Mouse (Mus musculus): Measurements from ENCODE around the gene Matn1.

The Matn1 gene

DNA sequence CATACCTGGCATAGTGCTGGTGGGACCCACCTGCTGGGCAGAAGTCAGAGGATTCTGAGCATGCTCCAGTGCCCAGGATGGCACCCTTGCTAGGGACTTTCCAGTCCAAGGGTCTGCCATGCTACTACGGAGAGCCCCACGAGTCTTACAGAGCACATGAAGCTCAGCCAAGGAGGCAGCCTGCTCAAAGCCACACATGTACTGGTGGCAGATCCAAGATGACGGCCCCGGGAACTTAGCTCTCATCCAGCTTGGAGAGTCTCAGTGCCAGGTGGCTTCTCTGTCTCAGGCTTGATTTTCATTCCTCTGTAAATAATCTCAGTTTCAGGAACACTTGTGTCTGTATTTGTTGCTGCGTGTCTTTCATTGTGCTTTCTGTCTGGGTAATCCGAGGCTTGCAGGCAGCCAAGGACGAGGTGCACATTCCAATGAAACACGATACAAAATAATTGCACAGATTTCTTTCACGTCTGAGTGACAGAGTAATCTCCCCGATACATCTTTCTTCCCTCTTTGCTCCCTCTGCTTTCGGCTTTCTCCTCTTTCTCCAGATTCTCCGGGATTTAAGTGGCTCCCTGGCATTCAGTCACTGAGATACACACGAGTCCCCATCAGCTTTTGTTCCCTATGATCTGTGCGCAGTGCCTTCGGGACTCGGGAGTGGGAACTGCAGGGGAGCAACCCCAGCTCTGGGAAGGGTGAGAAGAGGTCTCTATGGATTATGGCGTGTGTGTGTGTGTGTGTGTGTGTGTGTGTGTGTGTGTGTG lies 40.4 kb downstream of the Matn1 start:
- no peak for DNase-seq (ENCODE audit: low spot score in 2 of 2)

DNA sequence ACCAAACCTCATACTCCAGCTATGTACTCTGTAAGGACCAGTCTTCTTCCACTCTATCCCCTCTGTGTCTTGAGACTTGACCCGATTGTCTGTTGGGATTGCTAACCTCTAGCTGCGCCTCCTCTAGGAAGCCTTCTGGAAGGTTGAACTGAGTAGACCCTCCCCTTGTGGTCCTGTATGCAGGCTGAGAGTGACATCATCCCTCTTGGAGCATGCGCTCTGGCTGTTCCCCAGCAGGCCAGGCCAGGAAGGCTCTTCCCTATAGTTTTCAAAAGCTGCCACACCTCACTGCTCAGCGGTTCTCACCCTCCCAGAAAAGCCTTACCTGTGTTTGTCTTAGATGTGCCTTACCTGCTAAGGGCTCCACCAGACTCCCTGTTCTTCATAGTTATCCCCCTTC lies 42.9 kb downstream of the Matn1 start:
- no peak for DNase-seq (ENCODE audit: low spot score in 2 of 2)

DNA sequence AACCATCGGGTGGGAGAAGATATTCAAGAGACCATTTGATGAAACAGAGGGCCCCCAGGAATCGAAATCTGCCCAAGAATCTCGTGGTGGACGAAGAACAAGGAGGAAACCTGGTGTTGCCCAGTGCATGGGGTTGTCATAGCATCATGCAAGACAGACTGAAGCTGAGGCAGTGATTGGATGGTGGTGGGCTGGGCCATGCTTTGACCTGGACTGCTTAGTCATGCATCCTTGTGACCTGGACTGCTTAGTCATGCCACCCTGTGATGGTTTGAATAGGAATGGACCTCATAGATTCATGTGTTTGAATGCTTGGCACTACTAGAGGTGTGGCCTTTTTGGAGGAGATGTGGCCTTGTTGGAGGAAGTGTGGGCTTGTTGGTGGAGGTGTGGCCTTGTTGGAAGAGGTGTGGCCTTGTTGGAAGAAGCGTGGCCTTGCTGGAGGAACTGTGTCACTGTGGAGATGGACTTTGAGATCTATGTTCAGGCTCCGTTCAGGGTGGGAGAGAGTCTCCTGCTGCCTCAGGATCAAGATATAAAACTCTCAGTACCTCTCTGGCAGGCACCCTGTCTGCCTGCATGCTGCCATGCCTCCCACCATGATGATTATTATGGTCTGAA lies 44.1 kb downstream of the Matn1 start:
- no peak for DNase-seq (ENCODE audit: low spot score in 2 of 2)

DNA sequence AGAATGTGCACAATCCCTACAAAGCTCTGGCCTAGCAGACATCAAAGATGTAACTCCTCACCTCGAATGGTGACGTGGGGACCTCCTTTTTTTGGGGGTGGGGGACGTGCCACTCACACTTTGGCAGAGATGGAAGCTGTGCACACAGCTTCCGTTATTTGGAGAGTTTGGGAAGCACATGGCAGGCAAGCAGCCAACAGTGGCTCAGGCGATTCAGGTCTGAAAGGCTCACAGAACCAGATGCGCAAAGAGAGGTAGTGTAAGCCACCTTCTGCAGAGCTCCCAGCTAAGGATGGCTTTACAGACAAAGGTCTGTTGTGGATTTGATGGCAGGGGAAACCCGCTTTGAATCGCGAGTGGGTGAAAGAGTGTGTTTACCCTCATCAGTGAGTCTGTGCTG lies 45.0 kb downstream of the Matn1 start:
- DNase-seq (ENCODE audit: low spot score in 2 of 2): no peak

DNA sequence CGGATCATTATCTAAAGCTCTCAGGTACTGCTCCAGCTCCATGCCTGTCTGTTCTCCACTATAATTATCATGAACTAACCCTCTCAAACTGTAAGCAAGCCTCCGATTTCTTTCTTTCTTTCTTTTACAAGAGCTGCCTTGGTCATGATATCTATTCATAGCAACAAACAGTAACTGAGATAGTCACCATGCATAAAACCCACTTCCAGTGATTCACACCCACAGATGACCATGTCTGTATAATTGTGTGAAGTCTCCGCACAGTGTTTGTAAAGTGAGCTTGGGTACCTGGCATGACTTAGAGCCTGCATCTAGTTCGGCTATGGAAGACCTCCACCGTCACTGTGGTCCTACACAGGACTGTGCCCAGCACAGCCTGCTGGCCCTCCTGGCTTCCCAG lies 46.8 kb downstream of the Matn1 start:
- DNase-seq (ENCODE audit: low spot score in 2 of 2): no peak

DNA sequence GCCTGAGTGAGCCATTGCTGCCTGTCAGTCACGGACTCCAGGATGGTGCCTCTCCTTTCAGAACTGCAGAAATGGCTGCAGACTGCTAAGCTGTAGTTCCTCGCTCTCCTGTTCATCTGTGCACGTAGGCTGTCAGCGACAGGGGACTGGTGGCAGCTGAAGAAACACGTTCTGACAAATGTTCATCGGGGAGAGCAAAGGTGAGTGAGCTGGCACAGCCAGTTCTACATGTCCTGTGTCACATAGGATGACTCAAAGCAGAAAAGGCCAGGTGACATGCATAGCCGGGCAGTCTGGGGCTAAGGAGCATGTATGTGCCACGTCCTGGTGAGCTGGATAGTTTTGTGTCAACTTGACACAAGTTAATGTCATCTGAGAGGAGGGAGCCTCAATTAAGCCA lies 50.4 kb downstream of the Matn1 start:
- no peak for DNase-seq (ENCODE audit: low spot score in 2 of 2)

DNA sequence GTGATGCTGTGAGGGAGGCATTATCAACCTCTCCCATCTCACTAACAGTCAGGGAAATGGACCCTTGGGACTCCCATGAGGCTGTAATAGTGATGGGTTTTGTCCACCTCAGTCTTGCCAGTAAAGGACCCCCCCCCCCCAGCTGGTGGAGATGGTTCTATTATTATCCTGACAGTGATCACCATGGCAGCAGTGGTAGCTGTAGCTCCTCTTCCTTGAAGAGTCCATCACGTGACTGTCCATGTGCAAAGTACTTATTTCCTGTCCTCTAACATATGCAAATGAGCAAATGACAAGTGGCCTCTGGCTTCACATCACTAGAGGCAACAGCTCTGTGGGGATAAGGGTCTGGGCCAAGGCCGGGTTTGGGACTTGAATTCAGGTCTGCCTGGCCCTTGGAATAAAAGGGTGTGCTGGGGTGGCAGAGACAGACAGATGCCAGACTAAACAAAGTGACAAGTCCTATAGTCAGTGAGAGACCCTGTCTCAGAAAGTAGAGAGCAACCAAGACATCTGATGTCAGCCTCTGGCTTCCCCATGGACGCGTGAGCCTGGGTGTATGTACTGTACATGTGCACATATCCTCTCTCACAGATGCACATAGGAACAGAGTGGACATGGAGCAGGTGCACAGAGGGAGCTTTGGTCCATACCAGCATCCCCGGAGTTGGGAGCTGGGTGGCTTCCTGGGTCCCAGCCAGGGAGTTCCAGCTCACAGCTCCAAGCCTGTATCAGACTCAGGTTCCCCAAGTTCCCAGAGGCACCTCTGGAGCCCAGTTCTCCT lies 55.8 kb downstream of the Matn1 start:
- no peak for DNase-seq (ENCODE audit: low spot score in 2 of 2)

DNA sequence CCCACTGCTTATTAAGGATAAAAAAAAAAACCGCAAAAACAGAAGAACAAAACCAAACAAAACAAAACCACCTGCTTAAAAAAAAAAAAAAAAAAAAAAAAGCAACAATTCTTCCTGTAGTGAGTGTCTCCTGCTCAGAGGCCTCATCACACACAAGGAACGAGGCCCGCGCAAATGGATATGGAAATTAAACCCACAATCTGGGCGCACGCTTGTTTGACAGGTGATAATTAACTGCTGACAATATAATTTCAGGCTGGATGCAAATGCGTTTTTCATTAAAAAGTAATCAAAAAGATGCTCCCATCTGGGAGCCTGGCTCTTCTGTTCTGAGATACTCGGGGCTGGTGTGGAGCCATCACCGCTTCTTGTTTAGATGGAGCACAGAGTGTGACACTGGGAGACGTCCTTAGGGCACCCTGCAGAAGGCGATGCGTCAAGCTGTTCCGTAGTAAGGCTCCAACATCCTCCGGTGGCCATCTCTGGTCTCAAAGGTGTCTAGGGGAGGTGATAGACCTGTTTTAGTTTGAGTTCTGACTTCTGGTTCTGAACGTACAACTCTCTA lies 56.5 kb downstream of the Matn1 start:
- DNase-seq (ENCODE audit: low spot score in 2 of 2): no peak
